Mouse (Mus musculus) cerebellum, adult 2 months (tissue): Measurements from ENCODE around the gene S100b.

Source experiments
- CTCF ChIP-seq: fragments of 200-500 bp; IDR thresholded peaks from 2 replicates; pipeline ENCODE4 v1.5.1; 2011; ENCODE audit warnings: low read depth, mild to moderate bottlenecking, control low read depth, low read length, moderate library complexity, borderline replicate concordance; ENCODE audit not compliant: insufficient read depth
- POLR2A ChIP-seq: fragments of 200-500 bp; IDR thresholded peaks from 2 replicates; pipeline ENCODE4 v1.6.1; 2011; ENCODE audit warnings: low read length, control low read depth, borderline replicate concordance; ENCODE audit not compliant: insufficient read depth

DNA sequence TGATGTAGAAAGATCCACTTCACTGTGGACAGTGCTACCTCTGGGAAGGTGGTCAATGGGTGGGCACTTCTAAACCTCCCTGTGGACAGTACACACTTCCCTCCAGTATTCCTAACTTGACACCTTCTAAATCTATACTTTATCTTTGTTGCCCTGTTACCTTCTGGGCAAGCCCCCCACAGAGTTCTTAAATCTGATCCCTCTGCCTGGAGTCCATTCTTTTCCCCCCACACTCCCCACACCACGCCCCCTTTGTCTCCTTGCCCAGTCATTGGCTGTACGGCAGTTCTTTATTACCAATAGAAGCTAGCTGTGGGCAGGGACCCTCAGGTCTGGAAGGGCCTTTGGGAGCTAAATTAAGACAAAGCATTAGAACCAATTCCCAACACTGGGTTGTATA lies 8.5 kb upstream of the S100b start:
- TF ChIP-seq POLR2A (no peak), CTCF (no peak)
